Comparison of ENCODE assay signal across 20 mouse cellular contexts in the genomic region with DNA sequence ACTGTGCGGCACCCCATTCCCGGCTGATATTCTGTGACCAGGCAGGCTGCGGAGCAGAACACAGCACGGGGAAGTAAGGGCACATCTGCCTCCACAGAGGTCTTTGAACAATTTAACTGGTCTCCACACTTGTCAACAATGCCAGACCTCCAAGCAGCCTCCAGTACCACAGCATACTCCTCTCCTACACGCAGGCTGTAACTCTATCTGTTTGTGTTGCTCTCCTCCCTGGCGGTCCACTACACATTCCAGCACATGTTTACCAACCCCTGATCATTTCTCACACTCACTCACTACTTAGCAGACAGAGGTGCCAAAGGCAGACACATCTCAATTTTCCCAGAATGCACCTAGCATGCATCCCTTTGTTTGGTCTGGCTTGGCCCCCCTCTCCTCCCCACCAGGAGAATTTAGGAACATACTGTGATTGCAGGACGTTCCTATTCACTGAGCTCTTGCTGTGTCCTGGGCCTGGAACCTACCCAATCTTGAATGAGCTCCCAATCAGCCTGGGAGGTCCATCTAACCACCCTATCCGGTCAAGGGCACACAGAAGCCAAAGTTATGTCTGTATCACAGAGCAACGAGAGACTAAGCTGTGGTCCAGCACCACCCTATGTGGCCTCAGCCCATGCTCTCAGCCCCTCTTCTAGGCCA. TPM values are rescaled to one million over a fixed set of nuclear protein-coding genes. Genes with fewer than 3 reads are reported as not detected.
"Had no signal": no experiment of that assay in that cellular context is flagged by ENCODE, and none has a peak within 500 bp of the region (broad histone marks: within the 10 kb centered on the region; RNA-seq: fewer than 3 reads in every experiment).

No protein-coding gene starts in this region.

- DNase-seq: kidney, adult 2 months; left cerebral cortex, postnatal 4 days; lung, postnatal 4 days; midbrain, embryonic 14.5 days; thymus, postnatal 36 days had no signal

- ATAC-seq: intestine, embryonic 16.5 days had no signal

- H3K27me3 ChIP-seq: neural tube, embryonic 12.5 days had no signal

- H3K9me3 ChIP-seq: limb, embryonic 13.5 days; midbrain, embryonic 10.5 days had no signal

- H3K27ac ChIP-seq: limb, embryonic 13.5 days; liver, embryonic 14.5 days; midbrain, embryonic 10.5 days; neural tube, embryonic 12.5 days; stomach, postnatal 0 days had no signal

- H3K9ac ChIP-seq: limb, embryonic 13.5 days; liver, embryonic 14.5 days; neural tube, embryonic 12.5 days had no signal

- H3K4me2 ChIP-seq: limb, embryonic 13.5 days; neural tube, embryonic 12.5 days had no signal

- H3K4me3 ChIP-seq: limb, embryonic 13.5 days; midbrain, embryonic 10.5 days; neural tube, embryonic 12.5 days had no signal

- H3K36me3 ChIP-seq: limb, embryonic 13.5 days; midbrain, embryonic 10.5 days; neural tube, embryonic 12.5 days had no signal

RNA-seq across cellular contexts. Expression of gene Gm5294, which starts 23.4 kb away (rescaled TPM):
- total RNA-seq: layer of hippocampus, adult 8-10 months; layer of hippocampus, postnatal 14 days; left cerebral cortex, adult 18-20 months; left cerebral cortex, postnatal 10 days; left cerebral cortex, postnatal 4 days; liver, adult 2 months; monocyte, adult 5-6 weeks; neutrophil, adult 5-6 weeks had no signal
- polyA plus RNA-seq: intestine, embryonic 16.5 days; large intestine, adult 2 months; limb, embryonic 13.5 days; liver, adult 2 months; liver, embryonic 14.5 days; midbrain, embryonic 10.5 days; midbrain, embryonic 14.5 days; neural tube, embryonic 12.5 days; stomach, postnatal 0 days; thymus, postnatal 0 days had no signal
